Mouse (Mus musculus) thymus, postnatal 25 days (tissue): ENCODE measurements at regions not wholly inside any gene's neighbourhood (a gene's known extent, or its start where the extent isn't known, plus 50 kb on each side); places are given as distances from the start of the nearest gene placed in this dataset.
A peak's percentile ranks its signal among the peaks of the same experiment; 100 is the strongest.

Source experiments
- DNase-seq: peaks from one replicate; pipeline ENCODE4 v3.0.0; 2022

DNA sequence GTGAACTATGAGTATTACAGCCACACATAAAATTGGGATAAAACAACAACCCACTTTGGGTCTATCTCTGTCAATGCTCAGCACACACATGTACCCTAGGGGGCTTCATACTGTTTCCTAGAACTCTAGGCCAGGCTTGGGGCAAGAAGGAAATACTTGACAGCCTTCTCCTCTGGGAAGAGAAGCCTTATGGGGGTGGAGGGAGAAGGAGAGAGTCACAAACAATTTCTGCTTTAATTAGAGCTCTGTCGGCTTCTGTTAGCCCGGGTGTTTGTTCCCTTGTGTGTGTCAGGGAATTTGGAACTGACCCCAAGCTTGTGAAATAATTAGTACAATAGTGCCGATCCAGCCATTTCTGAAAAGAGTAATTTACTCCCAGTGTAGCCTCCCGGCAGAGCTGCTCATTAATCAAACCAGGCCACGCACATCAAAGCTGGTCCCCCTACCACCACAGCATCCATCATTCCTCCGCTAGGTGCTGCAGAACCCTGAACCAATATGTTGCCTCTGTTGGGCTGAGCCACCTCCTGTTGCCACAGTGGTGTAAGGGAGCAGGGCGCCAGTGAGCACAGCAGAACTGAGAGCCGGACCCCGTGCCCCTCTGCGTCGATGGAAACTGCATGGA is 307.3 kb downstream of the Tmem114 start:
- no peak for DNase-seq

GRCm38 (mm10) chr16:8111329-8112116 is 313.4 kb downstream of the Tmem114 start:
- DNase-seq: no peak

DNA sequence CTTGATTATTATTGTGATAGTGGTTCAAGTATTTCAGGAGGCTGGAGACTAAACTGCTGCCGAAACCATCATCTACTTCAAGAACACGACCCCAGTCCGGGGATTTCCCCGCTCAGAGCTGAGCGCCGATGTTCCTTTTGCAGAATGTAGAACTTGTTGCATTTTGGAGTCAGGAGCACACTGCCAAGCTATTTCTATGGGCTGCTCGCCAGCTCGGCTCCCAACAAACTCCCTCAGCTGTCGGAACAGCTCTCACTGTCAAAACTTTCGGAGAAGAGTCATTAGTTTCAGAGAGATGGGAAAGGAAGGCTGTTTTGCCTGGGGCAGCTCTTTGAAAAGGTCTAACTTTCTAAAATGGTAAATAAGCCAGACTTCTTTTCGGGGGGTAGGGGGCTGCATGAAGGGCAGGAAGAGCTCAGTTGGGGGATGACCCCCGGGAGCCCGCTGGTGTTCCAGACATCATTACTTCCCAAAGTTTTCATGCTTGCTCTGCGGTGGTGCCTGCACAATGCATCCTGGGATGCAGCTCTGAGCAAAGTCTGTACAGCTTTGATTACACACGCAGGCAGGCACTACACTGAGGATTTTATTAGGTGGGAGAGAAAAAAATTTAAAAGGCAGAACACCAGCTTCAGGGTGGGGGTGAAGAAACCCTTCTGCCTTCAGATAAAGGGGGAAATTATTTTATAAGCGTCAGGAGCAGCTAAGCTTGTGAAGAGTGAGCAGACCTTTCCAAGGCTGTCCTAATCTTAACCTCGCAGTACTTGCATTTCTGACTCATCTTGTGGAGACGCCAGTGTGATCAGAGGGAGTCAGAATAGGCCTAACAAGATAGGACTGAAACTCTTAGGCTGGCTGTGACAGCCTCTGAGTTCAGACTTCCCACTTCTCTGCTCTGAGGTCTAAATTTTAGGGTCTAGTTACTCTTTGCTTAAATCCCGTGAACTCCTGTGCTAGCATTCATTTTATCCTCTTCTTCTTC is 316.5 kb downstream of the Tmem114 start:
- no peak for DNase-seq

DNA sequence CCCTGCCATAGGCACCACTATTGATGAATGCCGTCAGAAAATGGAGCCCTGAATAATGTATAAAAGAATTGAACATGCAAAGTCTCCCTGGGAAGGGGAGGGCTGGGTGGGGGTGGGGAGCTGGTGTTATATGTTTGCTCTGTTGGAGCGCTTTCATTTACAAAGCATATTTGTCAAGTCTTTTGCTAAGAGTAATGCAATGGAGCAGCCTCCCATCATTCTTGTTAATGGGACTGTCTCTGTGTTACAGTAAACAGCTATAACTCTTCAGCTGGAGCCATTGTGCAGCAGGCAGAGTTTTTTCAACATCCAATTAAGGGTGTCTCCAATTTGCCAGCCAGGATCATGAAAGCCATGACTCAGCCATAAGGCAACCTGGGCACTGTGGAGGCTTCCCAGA is 345.9 kb downstream of the Tmem114 start:
- no peak for DNase-seq

DNA sequence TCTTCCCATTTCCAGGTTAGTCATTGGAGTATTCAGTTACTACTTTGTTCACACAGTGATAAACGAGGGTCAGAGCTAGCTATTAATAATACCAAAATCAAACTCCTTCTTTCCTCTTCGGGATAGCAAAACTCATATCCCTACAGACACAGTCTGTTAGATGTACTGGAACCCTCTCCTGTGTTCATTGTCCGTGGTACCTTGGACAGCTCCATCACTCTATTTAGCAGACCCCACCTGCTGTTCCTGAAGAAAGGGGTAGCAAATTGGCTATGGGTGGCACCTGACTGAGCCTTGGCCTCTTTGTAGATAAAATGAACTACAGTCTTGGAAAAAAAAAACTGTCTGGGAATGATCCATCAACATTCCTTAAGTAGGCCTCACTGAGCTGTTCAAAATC is 346.5 kb downstream of the Tmem114 start:
- DNase-seq: no peak

GRCm38 (mm10) chr16:8074729-8075128 is 350.2 kb downstream of the Tmem114 start:
- DNase-seq: no peak

- no peak for DNase-seq
Measured at GRCm38 (mm10) chr16:8053936-8054335, 371.0 kb downstream of the Tmem114 start.

GRCm38 (mm10) chr16:8008966-8009365 is 416.0 kb downstream of the Tmem114 start:
- no peak for DNase-seq

DNA sequence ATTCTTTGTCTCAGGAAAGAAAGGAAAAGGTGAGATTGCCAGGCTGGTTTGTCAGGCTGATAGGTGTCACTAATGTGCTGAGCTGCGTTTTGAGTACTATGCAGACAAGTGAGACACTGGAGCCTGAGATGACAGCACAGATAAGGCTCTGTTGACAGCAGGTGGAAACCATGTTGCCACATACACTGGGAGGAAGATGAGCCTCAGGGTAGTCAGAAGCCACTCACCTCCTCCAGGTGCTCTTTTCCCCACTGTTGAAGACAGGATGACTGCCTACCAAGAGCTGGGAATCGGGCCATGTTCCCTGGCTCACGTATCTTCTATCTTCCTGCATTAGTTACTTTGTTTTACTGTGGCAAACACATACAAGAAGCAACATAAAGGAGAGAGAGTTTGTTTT is 418.3 kb downstream of the Tmem114 start:
- no peak for DNase-seq

- DNase-seq: no peak
Measured at GRCm38 (mm10) chr16:8002339-8003089, 422.4 kb downstream of the Tmem114 start.

- DNase-seq: no peak
Measured at GRCm38 (mm10) chr16:7982816-7983215, 442.1 kb downstream of the Tmem114 start.

DNA sequence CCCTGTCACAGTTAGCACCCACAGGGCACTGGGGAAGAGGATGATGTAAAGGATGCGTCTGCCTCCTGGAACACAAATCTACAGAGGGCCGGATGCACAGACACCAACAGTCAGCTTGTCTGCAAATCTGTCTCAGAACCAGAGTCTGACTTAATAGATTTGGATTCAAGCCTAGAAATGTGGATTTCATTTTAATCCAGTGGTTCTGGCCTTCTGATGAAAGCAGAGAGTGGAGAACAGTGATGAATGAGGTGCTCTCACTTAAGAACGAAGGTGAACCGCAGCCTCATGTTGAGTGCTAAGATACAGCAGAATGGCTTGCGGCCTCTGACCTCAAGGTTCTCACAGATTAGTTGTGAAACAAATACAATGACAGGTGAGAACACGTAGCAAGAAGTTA is 446.5 kb downstream of the Tmem114 start:
- DNase-seq: no peak

- DNase-seq: no peak
Measured at GRCm38 (mm10) chr16:7951616-7952015, 473.3 kb downstream of the Tmem114 start.

GRCm38 (mm10) chr16:7942333-7942732 is 482.6 kb downstream of the Tmem114 start:
- no peak for DNase-seq

DNA sequence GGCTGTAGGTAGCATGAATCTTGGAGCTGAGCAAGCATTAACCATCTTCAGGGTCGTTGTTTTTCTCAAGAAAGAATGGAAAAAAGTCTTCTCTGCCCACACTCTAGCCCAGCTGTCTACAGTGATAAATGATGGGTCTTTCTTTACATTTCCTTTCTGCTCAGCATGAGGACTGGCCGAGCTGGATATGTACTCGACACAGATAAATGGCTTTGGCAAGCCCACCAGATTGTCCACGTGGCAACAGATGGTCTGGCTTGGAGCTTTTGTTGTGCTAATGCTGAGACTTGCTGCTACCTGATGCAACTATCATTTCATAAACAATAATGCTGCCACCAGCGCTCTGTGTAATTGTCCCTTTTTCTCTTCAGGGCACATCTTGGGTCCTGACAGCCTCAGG is 487.8 kb downstream of the Tmem114 start:
- DNase-seq: no peak

DNA sequence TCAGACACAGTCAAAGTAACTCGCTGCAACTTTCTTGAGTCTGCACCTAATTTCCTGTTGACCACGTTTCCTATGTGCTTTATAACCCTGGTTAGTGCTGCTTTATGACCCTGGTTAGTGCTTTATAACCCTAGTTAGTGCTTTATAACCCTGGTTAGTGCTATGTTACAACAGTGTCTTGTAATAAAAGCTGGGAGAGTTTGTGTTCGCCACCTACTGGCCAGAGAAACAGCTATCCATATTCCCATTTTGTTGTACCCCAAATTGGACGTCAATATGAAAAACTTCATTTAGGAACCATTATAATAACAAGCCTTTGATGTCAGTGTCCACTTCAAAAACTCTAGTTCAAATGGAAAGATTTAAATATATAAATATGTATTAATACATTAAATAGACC is 492.6 kb downstream of the Tmem114 start:
- peak; percentile 3 for DNase-seq

GRCm38 (mm10) chr16:7931676-7932075 is 493.3 kb downstream of the Tmem114 start:
- no peak for DNase-seq

DNA sequence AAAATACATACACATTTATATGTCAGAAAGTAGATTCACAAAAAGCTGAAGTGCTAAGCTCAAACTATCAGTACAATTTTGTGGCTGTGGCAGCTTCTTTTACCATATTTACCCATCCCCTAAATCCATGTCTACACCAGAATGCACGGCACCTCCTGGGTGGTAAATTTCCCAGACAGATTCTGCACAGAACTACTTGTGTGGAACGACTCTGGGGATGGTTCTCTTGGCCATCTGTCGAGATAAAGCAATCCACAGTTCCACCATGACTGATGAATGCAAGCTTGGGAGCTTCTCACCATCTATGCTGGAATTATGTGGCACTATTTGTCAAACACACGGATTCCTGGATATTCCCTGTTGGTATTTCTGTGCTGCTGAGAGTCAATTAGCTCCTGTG is 495.8 kb downstream of the Tmem114 start:
- DNase-seq: no peak

DNA sequence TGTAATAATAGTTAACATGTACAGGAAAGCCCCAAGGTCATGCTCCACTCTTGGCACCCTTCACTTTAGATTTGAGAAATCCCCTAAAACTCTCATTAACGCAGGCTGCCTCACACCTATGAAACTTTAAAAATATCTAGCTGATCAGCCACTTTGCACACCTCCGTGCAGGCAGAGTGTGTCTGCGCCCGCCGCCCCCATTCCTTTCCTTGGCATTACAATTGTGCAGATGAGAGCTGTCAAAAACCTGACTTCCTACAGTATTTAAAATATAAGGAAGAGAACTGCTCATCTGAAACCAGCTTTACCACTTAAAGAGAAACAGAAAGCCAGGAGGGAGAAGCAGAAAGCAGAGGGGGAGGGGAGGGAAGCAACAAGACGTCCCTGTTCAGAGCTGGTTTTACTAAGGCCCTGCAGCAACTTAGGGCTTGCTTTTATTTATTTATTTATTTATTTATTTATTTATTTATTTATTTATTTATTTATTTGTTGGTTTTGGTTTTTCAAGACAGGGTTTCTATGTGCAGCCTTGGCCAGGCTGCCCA is 496.5 kb downstream of the Tmem114 start:
- DNase-seq: no peak

GRCm38 (mm10) chr16:7927756-7928155 is 497.2 kb downstream of the Tmem114 start:
- DNase-seq: peak; percentile 13

DNA sequence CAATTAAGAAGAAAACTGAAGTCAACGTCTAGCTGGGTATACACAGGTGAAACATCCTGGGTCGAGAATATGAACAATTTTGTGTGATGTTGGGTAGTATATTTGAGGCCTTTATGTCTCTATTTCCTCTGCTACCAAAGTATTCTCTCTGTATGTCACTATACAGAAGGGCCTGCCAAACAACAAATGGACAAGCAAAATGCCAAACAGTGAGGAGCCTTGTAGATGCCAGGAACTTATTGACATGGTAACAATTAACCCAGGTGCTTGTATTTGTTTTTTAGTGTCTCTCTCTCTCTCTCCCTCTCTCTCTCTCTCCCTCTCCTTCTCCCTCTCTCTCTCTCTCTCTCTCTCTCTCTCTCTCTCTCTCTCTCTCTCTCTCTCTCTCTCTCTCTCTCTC is 529.1 kb downstream of the Tmem114 start:
- no peak for DNase-seq

- no peak for DNase-seq
Measured at GRCm38 (mm10) chr16:7892799-7893198, 532.1 kb downstream of the Tmem114 start.
